Mouse (Mus musculus) midbrain, embryonic 14.5 days (tissue): ENCODE results near the gene Dnaaf2. TPM values are rescaled to one million over a fixed set of nuclear protein-coding genes. Genes with fewer than 3 reads are reported as not detected.
"Not testable (repeated sequence)": the region's sequence is repeated elsewhere in the genome, so short reads cannot be mapped to it uniquely, and the experiment has no call there.

Experiments used
- ATAC-seq: fragments of 200-750 bp; cut with Nextera tagmentation; 2 replicates; pipeline ENCODE4 v1.8.0; 2017; ENCODE audit warnings: moderate number of reproducible peaks, moderate library complexity; ENCODE audit not compliant: low FRiP score, low TSS enrichment
- DNase-seq: peaks from one replicate; pipeline ENCODE4 v3.0.0-alpha.2; 2015
- H3K27ac ChIP-seq: fragments of 300-500 bp; sonication (generic); replicated peaks from 2 replicates; pipeline ENCODE4 v1.5.1; 2014; ENCODE audit warnings: mild to moderate bottlenecking, low read depth, low read length, moderate library complexity
- H3K27me3 ChIP-seq: fragments of 300-500 bp; sonication (generic); 2 replicates; pipeline ENCODE4 v1.6.1; 2014; ENCODE audit warnings: low read length, control low read depth, mixed read lengths; ENCODE audit not compliant: control insufficient read depth, insufficient read depth
- H3K36me3 ChIP-seq: fragments of 300-500 bp; sonication (generic); 2 replicates; pipeline ENCODE4 v1.6.1; 2014; ENCODE audit warnings: low read length, control low read depth; ENCODE audit not compliant: control insufficient read depth, insufficient read depth
- H3K4me1 ChIP-seq: fragments of 300-500 bp; sonication (generic); 2 replicates; pipeline ENCODE4 v1.6.1; 2014; ENCODE audit warnings: mild to moderate bottlenecking, antibody characterized with exemption, low read length, control low read depth; ENCODE audit not compliant: control insufficient read depth, insufficient read depth
- H3K4me2 ChIP-seq: fragments of 300-500 bp; sonication (generic); 2 replicates; pipeline ENCODE4 v1.6.1; 2014; ENCODE audit warnings: mild to moderate bottlenecking, low read length, moderate library complexity
- H3K4me3 ChIP-seq: fragments of 300-500 bp; sonication (generic); replicated peaks from 2 replicates; pipeline ENCODE4 v1.5.1; 2014; ENCODE audit warnings: low read depth, low read length
- H3K9ac ChIP-seq: fragments of 300-500 bp; sonication (generic); replicated peaks from 2 replicates; pipeline ENCODE4 v1.6.1; 2014; ENCODE audit warnings: mild to moderate bottlenecking, low read length, moderate library complexity
- H3K9me3 ChIP-seq: fragments of 300-500 bp; sonication (generic); 2 replicates; pipeline ENCODE4 v1.6.1; 2016; ENCODE audit warnings: low read length, control low read depth, mixed read lengths; ENCODE audit not compliant: control insufficient read depth
- WGBS: fragments of 180-500 bp; shearing (Covaris S2); extraction: QIAGEN DNeasy Blood & Tissue Kit; methylation state at CpG from one replicate; pipeline ENCODE4 v1.1.7; 2014; 5-methylcytosine and 5-hydroxymethylcytosine counted together
- polyA plus RNA-seq: library from polyadenylated mRNA; unstranded; fragments of >200 nt; fragmentation: Nextera tagmentation; extraction: Ambion mirVana; gene quantifications from 2 replicates; pipeline ENCODE4 v1.2.1, GENCODE M21; 2014

The Dnaaf2 gene
- polyA plus RNA-seq, 1 experiment from 2014 or later = 7.6 TPM

DNA sequence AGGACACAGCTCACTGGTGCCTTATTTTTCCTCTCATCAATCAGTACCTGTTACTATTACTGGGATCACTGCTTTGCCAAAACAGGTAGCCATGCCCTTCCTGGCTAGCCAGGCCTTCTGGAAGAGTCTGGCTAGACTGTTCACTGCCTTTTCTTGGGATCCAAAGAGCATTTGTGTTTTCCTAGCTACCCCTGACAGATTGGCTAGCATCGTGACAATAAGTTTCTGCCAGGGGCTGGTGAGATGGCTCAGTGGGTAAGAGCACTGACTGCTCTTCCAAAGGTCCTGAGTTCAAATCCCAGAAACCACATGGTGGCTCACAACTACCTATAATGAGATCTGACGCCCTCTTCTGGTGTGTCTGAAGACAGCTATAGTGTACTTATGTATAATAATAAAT is 37.6 kb downstream of the Dnaaf2 start:
- not testable (repeated sequence) for DNase-seq, ATAC-seq

GRCm38 (mm10) chr12:69159578-69159940 is 38.7 kb downstream of the Dnaaf2 start:
- H3K4me1 ChIP-seq = peaks cover 7% of the 10 kb centered on the region
- peak overlapping the region; percentile 32 for H3K4me2 ChIP-seq
- WGBS = 5% methylated on average over 9 of the region's 9 CpGs
- ATAC-seq (no peak; the same call in 1 of the 2 replicates), DNase-seq (peak; percentile 85)
- H3K9ac ChIP-seq = no peak overlapping the region
- peaks cover 15% of the 10 kb centered on the region for H3K36me3 ChIP-seq
- H3K27ac ChIP-seq = no peak overlapping the region; the same call in 1 of the 2 replicates
- H3K9me3 ChIP-seq = no peaks in the 10 kb centered on the region
- H3K27me3 ChIP-seq = no peaks in the 10 kb centered on the region
- H3K4me3 ChIP-seq = peak overlapping the region; percentile 61; the same call in 1 of the 2 replicates

More for the DNA sequence above, 37.6 kb downstream of the Dnaaf2 start:
- not testable (repeated sequence) for H3K27me3 ChIP-seq, H3K4me1 ChIP-seq, H3K4me3 ChIP-seq, H3K4me2 ChIP-seq, H3K9me3 ChIP-seq, H3K27ac ChIP-seq, H3K9ac ChIP-seq
- peaks cover 15% of the 10 kb centered on the region for H3K36me3 ChIP-seq
- WGBS = 81% methylated on average over 2 of the region's 2 CpGs

DNA sequence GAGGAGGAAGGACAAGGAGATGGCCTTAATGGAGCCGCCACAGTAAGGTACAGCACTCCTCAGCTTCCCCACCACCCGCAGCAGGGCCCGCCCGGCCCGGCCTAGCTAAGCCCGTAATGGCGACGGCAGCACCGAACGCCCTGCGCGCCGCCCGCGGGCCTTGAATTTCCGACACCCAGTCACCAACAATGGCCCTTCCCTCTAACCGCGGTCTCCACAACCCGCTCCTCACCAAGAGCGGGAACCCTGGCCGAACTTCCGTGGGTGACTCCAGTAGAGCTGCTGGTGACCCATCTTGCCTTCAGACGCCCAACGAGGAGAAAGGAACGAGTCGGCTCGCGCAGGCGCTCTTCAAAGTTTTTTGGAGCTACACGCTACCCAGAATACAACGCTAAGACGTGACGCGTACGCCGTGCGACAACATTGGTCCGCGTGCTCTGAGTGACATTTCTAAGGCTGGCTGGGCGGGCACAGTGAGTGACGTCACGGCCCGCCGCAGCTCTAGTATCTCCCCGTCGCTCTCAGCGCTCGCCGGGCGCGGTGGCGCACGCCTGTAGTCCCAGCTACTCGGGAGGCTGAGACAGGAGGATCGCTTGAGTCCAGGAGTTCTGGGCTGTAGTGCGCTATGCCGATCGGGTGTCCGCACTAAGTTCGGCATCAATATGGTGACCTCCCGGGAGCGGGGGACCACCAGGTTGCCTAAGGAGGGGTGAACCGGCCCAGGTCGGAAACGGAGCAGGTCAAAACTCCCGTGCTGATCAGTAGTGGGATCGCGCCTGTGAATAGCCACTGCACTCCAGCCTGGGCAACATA is 39.3 kb downstream of the Dnaaf2 start, which contains the start of gene Rps29:
TSS of gene Rps29 (minus strand) at position 422 of the 813 bp plus-strand sequence.
- not testable (repeated sequence) for H3K9me3 ChIP-seq, H3K27me3 ChIP-seq, H3K4me1 ChIP-seq
- Histone ChIP-seq H3K27ac (peak within 1 kb of the TSS; percentile 92), H3K4me2 (peak within 1 kb of the TSS; percentile 63), H3K9ac (peak within 1 kb of the TSS; percentile 87), H3K4me3 (peak within 1 kb of the TSS; percentile 61), H3K36me3 (peaks cover 15% of the 10 kb centered on the region)
- WGBS = under 1% methylated on average over 57 of the region's 68 CpGs
- peak; percentile 100 for DNase-seq
- ATAC-seq = peak; percentile 99

- Histone ChIP-seq H3K4me3 (peak overlapping the region; percentile 61), H3K4me2 (peak overlapping the region; percentile 63), H3K27me3 (no peaks in the 10 kb centered on the region), H3K9me3 (no peaks in the 10 kb centered on the region), H3K4me1 (peaks cover 7% of the 10 kb centered on the region), H3K27ac (peak overlapping the region; percentile 92), H3K36me3 (peaks cover 15% of the 10 kb centered on the region), H3K9ac (peak overlapping the region; percentile 87)
- no peak for DNase-seq
- under 1% methylated on average over 19 of the region's 19 CpGs for WGBS
- no peak for ATAC-seq
Measured at GRCm38 (mm10) chr12:69158366-69158764, 39.9 kb downstream of the Dnaaf2 start.

- Histone ChIP-seq H3K27me3 (no peaks in the 10 kb centered on the region), H3K4me3 (no peak overlapping the region), H3K4me2 (no peak overlapping the region; the same call in 1 of the 2 replicates), H3K9ac (no peak overlapping the region), H3K9me3 (no peaks in the 10 kb centered on the region), H3K4me1 (peaks cover 7% of the 10 kb centered on the region), H3K27ac (no peak overlapping the region), H3K36me3 (peaks cover 15% of the 10 kb centered on the region)
- ATAC-seq = no peak
- WGBS = 99% methylated on average over 2 of the region's 2 CpGs
- no peak for DNase-seq
Measured at GRCm38 (mm10) chr12:69157107-69157506, 41.1 kb downstream of the Dnaaf2 start.

DNA sequence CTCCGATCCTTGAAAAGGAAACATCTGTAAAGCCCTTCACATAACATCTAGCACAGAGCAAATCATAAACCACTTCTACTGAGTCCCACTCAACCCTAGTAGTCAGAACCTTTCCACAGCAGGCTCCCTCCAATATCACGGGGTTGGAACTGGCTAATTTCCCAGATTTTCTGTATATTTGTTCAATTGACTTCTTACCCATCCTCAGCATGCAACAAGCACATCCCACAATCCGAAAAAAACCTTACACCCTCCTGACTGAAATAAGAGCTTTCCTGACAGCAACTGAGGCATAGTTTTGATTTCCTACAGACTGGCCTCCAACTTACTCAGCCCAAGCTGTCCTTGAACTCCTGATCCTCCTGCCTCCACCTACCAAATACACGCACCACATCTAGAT is 41.8 kb downstream of the Dnaaf2 start:
- WGBS = 89% methylated on average over 4 of the region's 4 CpGs
- H3K4me2 ChIP-seq = no peak overlapping the region
- H3K9ac ChIP-seq = no peak overlapping the region
- peaks cover 15% of the 10 kb centered on the region for H3K36me3 ChIP-seq
- H3K4me1 ChIP-seq = peaks cover 7% of the 10 kb centered on the region
- H3K27ac ChIP-seq = no peak overlapping the region
- H3K4me3 ChIP-seq = no peak overlapping the region
- DNase-seq = no peak
- H3K9me3 ChIP-seq = no peaks in the 10 kb centered on the region
- no peaks in the 10 kb centered on the region for H3K27me3 ChIP-seq
- ATAC-seq = no peak

GRCm38 (mm10) chr12:69155923-69156322 is 42.3 kb downstream of the Dnaaf2 start:
- H3K4me2 ChIP-seq = no peak overlapping the region
- no peak for DNase-seq
- no peak for ATAC-seq
- H3K4me1 ChIP-seq = peaks cover 7% of the 10 kb centered on the region
- WGBS = 90% methylated on average over 2 of the region's 2 CpGs
- H3K27ac ChIP-seq = no peak overlapping the region
- H3K36me3 ChIP-seq = peaks cover 15% of the 10 kb centered on the region
- no peaks in the 10 kb centered on the region for H3K27me3 ChIP-seq
- no peak overlapping the region for H3K4me3 ChIP-seq
- no peaks in the 10 kb centered on the region for H3K9me3 ChIP-seq
- no peak overlapping the region for H3K9ac ChIP-seq

- H3K4me2 ChIP-seq = no peak overlapping the region; the same call in 1 of the 2 replicates
- H3K27ac ChIP-seq = no peak overlapping the region
- DNase-seq (no peak), ATAC-seq (no peak)
- 81% methylated on average over 13 of the region's 13 CpGs for whole genome bisulfite sequencing
- no peaks in the 10 kb centered on the region for H3K36me3 ChIP-seq
- H3K27me3 ChIP-seq = no peaks in the 10 kb centered on the region
- H3K4me1 ChIP-seq = no peaks in the 10 kb centered on the region
- H3K9ac ChIP-seq = no peak overlapping the region
- no peak overlapping the region for H3K4me3 ChIP-seq
- no peaks in the 10 kb centered on the region for H3K9me3 ChIP-seq
Measured at GRCm38 (mm10) chr12:69150049-69150448, 48.2 kb downstream of the Dnaaf2 start.
